Mouse (Mus musculus): ENCODE measurements around the gene Pmm2. TPM values are rescaled to one million over a fixed set of nuclear protein-coding genes. Genes with fewer than 3 reads are reported as not detected.

Gene Pmm2
- total RNA-seq, 2 experiments from 2014 or later = 59.0 to 59.1 TPM

DNA sequence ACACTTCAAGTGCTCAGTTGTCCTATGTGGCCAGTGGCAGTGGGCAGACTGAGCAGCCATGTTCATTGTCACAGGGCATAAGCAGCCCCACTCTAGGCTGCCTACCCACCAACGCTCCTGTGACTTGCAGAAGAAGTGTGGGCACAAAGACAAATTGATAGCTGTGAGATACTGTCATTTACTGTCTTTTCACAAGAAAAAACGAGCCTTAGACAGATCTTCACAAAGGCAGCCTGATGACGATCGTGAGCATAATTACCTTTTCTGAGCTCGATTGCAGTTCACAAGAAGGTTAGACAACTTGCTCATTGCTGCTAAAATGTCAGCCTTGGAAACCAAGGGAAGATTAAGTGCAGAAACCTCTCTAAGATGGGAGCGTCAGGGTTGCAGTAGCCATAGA is 17.6 kb downstream of the Pmm2 start:
- ATAC-seq (replicated peaks; ENCODE audit: poor library complexity, severe bottlenecking) = no peak

DNA sequence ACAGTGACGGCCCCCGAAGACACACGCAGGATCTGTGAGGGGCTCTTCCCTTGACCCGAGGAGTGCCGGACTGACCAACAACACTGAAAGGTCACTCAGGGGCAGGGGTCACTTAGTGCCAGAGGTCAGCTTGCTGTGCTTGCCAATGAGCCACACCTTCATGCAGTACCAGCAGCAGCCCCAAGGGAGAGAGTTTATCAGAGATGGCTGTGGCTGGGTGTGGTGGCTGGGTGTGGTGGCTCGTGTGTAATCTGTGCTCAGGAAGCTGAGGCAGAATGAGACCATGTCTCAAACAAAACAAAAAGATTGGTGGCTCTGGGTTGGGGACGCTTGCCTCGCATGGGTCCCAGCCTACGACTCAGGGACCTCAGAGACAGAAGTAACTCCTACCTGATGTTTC is 18.1 kb downstream of the Pmm2 start:
- ATAC-seq (replicated peaks; ENCODE audit: poor library complexity, severe bottlenecking) = peak; percentile 26; the same call in 1 of the 2 replicates

DNA sequence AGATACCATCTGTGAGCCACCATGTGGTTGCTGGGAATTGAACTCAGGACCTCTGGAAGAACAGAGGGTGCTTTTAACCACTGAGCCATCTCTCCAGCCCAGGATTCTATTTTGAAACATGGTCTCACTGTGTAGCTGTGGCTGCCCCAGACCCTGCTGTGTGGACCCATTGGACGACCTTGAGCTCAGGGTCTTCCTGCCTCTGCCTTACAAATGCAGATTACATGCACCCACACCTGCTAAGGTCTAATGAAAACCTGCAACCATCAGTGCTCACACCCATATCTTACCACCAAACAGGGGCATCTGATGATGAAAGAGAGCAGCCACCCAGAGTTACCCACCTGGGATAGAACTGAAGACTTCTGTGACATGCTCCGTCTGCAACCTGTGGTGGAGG is 18.8 kb downstream of the Pmm2 start:
- no peak for ATAC-seq (replicated peaks; ENCODE audit: poor library complexity, severe bottlenecking)

DNA sequence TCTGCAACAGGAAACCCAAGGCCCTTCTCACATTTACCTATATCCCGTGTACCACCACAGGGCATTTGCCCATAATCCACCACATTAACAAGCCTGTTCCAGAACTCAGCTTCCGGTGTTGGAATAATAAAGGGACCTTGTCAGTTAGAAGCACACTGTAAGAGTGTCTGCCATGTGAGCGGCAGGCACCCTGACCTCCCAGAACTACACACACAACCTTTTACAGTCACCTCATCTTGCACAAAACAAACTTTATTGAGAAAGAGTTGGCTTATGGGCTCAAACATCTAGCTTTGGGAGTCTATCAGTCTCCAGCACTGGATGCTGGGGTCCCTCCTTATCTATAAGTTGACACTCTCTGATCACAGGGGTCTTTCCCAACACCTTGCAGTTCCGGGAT is 20.9 kb downstream of the Pmm2 start:
- ATAC-seq (replicated peaks; ENCODE audit: poor library complexity, severe bottlenecking) = no peak

DNA sequence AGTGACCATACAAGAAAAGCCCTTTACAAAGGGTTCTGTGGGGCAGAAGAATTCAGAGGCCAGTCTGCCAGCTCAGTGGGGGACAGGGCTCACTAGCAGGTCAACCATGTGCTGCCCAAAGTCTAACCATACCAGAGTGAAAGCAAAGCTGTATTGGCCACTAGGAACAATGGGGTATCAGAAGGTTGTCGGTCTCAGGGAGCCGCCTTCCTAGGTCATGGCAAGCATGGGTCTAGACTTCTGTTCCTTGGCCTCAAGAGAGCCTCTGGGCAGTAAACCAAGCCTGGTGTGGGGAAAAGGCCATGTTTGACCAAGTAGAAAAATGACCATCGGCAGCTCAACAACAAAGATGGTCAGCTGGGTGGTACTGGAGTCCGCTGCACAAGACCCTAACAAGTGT is 21.3 kb downstream of the Pmm2 start:
- no peak for ATAC-seq (replicated peaks; ENCODE audit: poor library complexity, severe bottlenecking)

DNA sequence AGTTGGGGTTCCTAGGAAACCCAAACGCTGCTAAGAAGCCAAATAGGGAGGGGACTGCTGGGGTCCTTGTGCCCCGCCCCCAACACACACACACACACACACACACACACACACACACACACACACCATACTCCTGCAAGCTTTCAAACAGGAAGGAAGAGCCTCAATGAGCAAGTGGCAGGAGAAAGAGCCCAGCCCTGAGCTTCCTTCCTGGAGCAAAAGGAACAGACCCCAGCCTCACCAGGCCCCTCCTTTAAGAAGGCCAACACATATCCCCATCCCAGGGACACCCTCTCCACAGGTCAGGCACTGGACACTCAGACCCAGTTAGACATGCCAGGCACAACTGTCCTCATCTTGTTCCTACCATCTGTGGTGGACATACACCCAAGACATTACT is 25.5 kb downstream of the Pmm2 start:
- no peak for ATAC-seq (replicated peaks; ENCODE audit: poor library complexity, severe bottlenecking)

DNA sequence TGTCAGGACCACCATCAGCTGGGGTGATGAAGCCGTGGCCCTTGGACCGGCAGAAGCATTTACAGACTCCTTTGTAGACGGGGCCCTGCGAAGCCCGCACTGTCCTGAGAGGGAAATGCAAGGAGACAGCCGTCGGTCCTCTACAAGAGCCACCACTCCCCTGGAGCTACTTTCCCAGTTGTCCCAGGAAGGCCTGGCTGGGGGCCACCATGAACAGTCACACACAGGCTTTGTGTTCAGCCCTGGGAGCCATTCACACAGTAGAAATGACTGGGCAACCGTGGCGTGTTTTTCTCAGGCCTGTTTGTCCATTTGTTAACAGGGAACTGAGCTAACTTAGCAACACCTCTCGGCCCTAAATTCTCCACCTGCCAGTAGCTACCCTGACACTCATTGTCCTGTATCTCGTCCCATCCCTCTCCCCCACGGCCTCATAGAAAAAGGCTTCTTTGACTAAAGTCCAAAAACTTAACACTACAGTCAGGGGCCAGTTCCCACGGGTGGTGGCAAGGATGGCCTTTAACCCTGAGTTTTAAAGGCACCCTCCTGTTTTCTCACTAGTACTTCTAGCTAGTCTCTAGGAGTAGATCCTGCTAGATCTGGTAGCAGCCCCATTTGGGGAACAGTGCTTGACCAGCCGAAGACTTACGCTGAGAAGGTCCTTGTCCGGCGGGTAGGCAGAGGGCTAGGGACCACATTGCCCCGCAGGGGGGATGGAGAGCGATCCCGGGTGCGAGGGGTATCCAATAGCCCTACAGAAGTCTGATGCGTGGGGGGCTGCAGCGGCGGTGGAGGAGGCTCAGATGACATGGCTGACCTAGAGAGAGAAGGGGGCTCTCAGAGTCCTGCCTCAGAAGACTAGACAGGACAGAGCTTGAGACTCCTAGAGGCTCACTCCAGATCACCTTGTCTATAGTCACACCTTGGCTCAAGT is 26.4 kb downstream of the Pmm2 start:
- no peak for ATAC-seq (replicated peaks; ENCODE audit: poor library complexity, severe bottlenecking)

DNA sequence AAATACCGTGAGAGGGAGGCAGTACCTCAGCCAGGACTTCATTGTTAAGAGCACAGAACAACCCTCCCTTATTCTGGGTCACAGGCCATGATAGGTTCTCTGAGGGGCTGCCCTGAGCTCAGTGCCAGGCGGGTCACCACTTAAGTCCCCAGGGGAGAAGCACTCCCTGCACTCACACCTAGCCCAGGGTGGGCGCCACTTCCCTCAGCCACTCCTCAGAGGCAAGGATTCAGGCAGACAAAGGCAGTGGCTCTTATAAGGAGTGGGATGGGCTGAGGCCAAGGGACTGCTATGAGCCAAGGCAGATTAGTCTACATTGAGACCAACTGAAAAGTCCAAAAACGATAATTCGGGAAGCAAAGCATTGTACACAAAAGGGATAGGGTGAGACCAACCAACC is 27.9 kb downstream of the Pmm2 start:
- ATAC-seq (replicated peaks; ENCODE audit: poor library complexity, severe bottlenecking) = no peak

DNA sequence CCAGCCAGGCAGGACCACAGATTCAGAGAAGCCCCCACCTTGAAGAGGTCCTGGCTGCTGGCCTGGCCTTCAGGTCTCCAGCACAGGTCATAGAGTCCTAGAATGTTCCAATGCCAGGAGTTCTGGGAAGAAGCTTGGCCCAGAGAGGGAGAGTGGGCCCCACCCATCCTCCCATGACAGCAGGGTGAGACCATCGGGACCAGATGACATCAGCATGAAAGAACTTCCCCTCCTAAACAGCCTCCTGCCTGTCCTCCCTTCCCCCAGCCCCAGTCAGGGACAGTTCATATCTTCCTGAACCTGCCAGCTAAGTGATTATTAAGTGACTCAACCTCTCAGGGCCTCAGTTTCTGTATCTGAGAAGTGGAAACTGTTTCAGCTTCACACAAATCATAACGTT is 29.0 kb downstream of the Pmm2 start:
- peak; percentile 20; the same call in 1 of the 2 replicates for ATAC-seq (replicated peaks; ENCODE audit: poor library complexity, severe bottlenecking)

DNA sequence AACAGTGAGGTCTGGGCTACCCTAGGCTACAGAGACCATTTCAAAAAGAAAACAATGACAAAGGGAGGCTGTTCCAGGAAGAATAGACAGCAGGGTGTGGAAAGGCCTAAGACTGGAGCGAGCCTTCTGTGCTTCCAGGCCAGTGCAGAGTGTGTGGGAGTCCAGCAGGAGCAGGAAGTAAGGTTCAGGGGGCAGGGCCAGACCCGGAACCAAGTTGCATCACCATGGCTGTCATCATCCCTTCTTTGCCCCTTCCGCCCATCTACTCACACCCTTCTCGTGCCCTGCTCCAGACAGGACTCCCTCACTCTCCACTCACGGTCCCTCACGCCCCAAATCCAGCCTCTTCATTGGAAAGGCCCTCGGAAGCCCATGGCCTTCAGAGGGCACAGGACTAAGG is 29.8 kb downstream of the Pmm2 start:
- peak; percentile 56 for ATAC-seq (replicated peaks; ENCODE audit: poor library complexity, severe bottlenecking)

DNA sequence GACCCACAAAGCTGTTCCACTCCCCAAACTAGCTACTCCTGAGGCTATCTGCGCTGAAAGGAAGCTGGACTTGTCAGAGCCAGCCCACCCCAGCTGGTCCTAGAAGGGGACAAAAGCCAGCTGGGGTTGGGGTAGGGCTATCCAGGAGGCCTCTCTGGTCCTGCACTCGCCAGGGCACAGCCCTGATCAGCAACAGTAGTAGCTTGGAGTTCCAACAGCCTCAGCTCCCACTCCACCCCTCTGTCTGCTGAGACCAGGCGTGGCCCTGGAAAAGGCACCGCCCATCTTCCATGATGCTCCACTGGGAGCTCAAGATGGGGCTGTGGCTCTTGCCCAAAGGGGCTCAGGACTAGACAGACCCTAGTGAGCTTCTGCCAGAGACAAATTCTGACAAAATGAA is 30.3 kb downstream of the Pmm2 start:
- no peak for ATAC-seq (replicated peaks; ENCODE audit: poor library complexity, severe bottlenecking)

DNA sequence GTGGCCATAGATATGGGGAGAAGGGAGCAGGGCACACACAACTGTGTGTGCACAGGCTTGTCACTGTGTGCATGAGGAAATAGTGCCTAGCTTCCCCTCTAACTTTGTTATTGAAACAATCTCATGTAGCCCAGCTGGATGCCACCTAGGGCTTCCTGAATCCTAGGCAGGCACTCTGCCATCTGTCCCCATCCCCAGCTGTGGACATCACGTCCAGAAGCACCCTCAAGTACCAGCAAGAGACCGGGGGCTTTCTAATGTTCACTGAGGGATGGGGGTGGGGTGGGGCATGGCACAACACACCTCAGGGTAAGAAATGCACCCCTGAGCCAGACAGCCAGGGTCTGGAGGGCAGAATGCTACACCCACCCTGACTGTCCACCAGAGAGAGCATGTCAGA is 30.9 kb downstream of the Pmm2 start:
- ATAC-seq (replicated peaks; ENCODE audit: poor library complexity, severe bottlenecking) = no peak

DNA sequence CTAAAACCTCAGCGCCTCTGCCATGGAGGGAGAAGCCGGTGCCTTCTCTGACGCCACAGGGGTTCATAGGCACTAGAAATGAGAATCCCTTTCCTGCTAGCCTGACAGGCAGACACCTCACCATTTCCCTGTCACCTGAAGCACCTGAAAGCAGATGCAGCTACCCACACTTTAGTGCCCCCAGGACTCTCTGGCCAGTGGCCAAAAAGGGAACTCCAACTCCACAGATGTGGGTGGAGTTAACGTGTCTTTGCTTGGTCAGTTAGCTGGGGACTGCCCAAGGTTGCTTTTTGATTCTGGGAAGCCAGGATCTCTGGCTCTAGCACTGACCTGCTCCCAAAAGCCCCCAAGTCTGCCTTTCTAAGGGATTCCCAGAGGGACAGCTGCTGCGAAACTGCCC is 32.0 kb downstream of the Pmm2 start:
- no peak for ATAC-seq (replicated peaks; ENCODE audit: poor library complexity, severe bottlenecking)

DNA sequence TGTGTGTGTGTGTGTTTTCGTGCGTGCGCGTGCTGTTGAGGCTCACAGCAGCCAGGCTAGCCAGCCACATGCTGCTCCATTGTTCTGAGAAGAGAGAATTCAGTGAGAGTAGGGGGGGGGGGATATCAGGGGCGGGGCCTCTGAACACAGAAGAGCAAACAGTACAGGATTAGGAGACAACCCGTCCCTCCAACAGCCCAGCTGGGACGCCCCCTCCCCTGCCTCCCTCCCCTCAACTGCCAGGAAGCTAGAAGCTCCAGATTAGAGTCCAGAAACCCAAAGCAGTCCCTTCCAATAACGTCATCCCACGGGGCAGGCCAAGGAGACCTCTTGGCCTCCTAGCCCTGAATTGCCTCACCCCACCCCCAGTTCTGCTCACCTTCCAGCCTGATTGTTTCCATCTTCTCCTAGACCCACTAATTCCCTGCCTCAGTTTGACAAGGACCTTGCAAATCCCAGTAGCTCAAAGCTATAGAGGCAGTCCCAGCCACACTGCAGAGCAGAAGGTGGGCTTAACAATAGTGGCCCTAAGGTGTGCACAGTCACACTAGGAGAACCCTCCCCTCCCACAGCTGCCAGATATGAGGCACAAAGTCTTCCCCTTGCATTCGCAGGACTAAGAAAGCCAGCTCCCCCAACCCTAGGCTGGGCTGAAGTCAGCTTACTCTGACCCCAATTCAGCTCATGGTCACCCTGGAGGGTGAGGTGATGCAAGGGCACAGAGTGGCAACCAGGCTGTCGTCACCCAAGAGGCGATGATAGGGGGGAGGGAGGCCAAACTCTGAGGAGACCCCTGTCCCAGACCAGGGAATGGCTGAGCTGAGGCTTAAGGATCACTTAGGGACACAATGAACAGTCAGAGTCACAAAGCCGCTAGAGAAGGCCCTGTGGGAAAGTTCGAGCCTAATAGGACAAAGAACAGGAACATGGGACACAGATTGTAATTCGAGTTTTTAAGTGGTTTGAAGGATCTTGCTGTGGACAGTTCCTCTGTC is 32.9 kb downstream of the Pmm2 start:
- ATAC-seq (replicated peaks; ENCODE audit: poor library complexity, severe bottlenecking) = no peak

DNA sequence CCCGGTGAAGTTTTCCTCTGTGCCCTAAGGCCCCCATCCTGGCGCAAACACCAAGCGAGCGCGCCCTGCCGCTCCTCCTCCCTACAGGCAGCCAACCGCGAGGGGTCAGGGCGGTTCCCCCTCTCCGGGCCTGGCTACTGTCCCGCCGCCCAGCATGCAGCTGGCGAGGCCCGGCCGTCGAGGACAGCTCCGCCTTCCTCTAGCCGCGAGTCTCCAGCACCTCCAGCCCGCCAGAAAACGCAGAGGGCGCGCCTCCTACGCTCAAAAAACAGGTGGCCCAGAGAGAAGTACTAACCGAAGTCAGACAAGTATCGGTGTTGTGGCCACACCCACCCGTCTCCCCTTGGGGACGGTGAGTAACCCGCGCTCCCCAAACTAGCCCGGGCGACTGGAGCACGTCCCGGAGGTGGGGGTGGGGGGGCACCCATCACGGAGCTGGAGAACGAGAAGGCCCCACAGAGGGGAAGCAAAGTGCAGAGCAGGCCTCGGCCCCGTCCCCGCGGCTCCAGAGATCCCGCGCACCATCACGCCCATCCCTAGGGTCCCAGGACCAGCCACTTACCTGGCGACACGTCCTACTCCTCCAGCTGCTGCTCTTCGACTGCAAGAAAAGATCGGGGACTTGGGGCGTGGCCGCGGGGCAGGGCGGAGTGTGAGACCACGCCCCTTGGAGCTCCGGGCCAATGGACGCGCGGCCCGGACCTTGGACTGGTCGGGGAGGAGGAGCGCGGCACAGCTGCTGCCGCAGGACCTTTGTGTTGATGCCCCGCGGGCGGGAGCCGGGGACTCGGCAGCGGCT is 34.3 kb downstream of the Pmm2 start, which contains the start of gene Carhsp1:
TSS of gene Carhsp1 (minus strand) at position 605 of the 799 bp plus-strand sequence.
- peak; percentile 57 for ATAC-seq (replicated peaks; ENCODE audit: poor library complexity, severe bottlenecking)

DNA sequence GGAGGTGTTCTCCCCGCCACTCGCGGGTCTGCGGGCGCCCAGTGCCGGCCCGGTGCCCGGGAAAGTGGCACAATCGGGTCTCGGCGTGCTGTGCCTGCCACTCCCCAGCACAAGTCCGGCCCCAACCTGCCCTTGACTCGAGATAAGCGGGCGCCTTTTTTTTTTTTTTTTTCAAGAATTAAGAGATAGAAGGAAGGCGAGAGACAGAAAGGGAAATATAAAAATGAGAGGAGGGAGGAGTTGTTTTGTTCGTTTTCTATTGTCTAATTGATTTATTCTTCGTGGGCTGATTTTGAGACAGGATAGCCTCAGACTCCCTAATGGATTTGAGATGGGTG is 34.8 kb downstream of the Pmm2 start:
- ATAC-seq (replicated peaks; ENCODE audit: poor library complexity, severe bottlenecking) = no peak

DNA sequence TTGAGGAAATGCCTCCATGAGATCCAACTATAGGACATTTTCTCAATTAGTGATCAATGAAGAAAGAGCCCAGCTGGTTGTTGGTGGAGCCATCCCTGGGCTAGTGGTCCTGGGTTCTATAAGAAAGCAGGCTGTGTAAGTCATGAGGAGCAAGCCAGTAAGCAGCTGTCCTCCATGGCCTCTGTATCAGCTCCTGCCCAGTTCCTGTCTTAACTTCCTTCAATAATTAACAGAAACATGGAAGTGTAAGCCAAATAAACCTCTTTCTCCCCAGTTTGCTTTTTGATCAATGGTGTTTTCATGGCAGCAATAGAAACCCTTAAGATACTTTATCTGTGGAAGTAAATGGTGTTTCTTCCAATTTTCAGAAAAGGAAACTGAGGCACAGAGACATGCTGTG is 35.3 kb downstream of the Pmm2 start:
- no peak for ATAC-seq (replicated peaks; ENCODE audit: poor library complexity, severe bottlenecking)

DNA sequence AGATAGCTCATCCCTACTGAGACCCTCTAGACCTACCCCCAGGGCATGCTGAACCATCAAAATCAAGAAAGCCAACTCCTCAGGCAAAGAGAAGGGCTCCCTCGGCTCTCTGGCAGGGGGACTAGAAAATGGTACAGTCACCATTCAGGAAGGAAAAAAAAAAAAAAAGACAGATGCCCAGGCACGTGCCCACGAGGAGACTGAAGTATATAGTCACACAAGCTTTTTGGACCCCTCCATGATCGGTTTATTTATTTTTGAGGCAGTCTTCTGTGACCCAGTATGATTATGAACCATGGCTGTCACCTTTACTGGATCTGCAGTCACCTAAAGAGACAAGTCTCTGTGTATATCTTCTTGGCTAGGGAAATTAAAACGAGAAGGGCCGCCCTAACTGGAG is 35.9 kb downstream of the Pmm2 start:
- ATAC-seq (replicated peaks; ENCODE audit: poor library complexity, severe bottlenecking) = no peak

DNA sequence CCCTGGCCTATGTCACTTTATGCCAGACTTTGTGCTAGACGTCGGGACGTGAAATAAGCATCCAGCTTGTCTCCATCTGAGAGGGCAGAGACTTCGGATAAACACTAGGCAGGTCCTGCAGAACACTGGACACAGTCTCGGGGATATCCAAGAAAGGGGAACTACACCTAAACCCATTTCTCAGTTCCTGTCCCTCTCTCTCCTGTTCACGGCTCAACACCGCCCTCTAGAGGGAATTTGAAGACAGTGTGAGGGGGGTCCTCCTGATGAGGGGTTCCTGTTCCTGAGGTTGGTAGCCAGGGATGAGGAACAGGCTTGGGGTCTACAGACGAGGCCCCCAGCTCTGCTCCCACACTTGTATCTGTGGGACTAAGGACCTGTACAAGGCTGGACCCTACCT is 36.7 kb downstream of the Pmm2 start:
- peak; percentile 64 for ATAC-seq (replicated peaks; ENCODE audit: poor library complexity, severe bottlenecking)

DNA sequence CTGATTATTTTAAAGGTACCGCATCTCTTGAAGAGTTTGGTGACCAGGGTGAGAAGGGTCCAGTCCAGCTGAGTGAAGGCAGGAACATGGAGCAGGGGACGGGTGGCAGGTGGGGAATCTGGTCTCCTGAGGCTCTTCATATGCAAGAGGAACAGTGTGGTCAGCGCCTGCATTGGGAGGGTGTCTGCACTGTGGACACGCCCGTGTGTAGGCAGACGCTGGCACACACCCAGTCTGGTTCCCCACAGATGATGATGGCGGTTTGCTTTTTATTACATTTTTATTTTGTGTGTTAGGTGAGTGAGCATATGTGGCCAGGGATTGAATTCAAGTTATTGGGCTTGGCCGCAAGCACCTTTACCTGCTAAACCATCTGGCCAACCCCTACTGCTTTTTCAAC is 38.1 kb downstream of the Pmm2 start:
- no peak for ATAC-seq (replicated peaks; ENCODE audit: poor library complexity, severe bottlenecking)

Data from granulocyte monocyte progenitor cell, adult 5-6 weeks (primary cell).